Mouse (Mus musculus) liver, embryonic 16.5 days (tissue): Measurements from ENCODE around the gene Epo. TPM values are rescaled to one million over a fixed set of nuclear protein-coding genes. Genes with fewer than 3 reads are reported as not detected.

Experiments
- ATAC-seq: fragments of 200-750 bp; cut with Nextera tagmentation; 2 replicates; pipeline ENCODE4 v1.8.0; 2017; ENCODE audit warnings: low read depth, mild to moderate bottlenecking, moderate number of reproducible peaks, moderate library complexity
- H3K27ac ChIP-seq: fragments of 300-500 bp; sonication (generic); 2 replicates; pipeline ENCODE4 v1.5.1; 2014; ENCODE audit warnings: mild to moderate bottlenecking, low read length
- H3K27me3 ChIP-seq: fragments of 300-500 bp; sonication (generic); 2 replicates; pipeline ENCODE4 v1.6.1; 2014; ENCODE audit warnings: low read depth, low read length, mixed read lengths; ENCODE audit not compliant: control insufficient read depth, insufficient read depth
- H3K36me3 ChIP-seq: fragments of 300-500 bp; sonication (generic); 2 replicates; pipeline ENCODE4 v1.6.1; 2014; ENCODE audit warnings: mild to moderate bottlenecking; ENCODE audit not compliant: control insufficient read depth, insufficient read depth
- H3K4me1 ChIP-seq: fragments of 300-500 bp; sonication (generic); 2 replicates; pipeline ENCODE4 v1.6.1; 2014; ENCODE audit warnings: low read depth, low read length, mixed read lengths; ENCODE audit not compliant: control insufficient read depth
- H3K4me2 ChIP-seq: fragments of 300-500 bp; sonication (generic); 2 replicates; pipeline ENCODE4 v1.6.1; 2014; ENCODE audit warnings: low read depth, low read length, mixed read lengths
- H3K4me3 ChIP-seq: fragments of 300-500 bp; sonication (generic); 2 replicates; pipeline ENCODE4 v1.5.1; 2014; ENCODE audit warnings: low read depth, mild to moderate bottlenecking, low read length
- H3K9ac ChIP-seq: fragments of 300-500 bp; sonication (generic); 2 replicates; pipeline ENCODE4 v1.6.1; 2014; ENCODE audit warnings: low read depth, low read length
- H3K9me3 ChIP-seq: fragments of 300-500 bp; sonication (generic); replicated peaks from 2 replicates; pipeline ENCODE4 v1.6.1; 2016; ENCODE audit warnings: low read length; ENCODE audit not compliant: control insufficient read depth
- WGBS: fragments of 180-500 bp; shearing (Covaris S2); extraction: QIAGEN DNeasy Blood & Tissue Kit; methylation state at CpG from one replicate; pipeline ENCODE4 v1.1.7; 2014; ENCODE audit not compliant: insufficient replicate concordance; 5-methylcytosine and 5-hydroxymethylcytosine counted together
- polyA plus RNA-seq: library from polyadenylated mRNA; unstranded; fragments of >200 nt; fragmentation: Nextera tagmentation; extraction: Ambion mirVana; gene quantifications from 2 replicates; pipeline ENCODE4 v1.2.1, GENCODE M21; 2015

Epo gene
- polyA plus RNA-seq, 1 experiment from 2014 or later: 0.81 TPM

DNA sequence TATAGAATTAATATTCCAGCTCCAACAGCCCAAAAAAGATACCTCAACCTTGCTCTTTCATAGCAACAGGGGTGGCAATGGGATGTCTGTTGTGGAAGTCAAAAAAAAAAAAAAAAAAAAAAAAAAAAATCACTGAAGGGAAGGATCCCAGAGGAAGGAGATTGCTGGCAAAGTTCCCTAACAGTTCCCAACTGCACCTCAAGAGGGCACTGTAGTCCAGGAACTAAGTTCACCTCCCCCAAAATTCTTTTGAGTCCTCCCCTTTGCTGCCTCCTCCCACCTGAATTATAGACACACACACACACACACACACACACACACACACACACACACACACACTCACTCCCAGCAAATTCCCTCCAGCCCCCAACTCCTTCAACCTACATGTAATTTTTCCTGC lies 51.9 kb downstream of the Epo start:
- Histone ChIP-seq H3K9ac (no peak overlapping the region), H3K4me3 (no peak overlapping the region), H3K4me1 (no peaks in the 10 kb centered on the region), H3K4me2 (no peak overlapping the region), H3K27me3 (peaks cover 13% of the 10 kb centered on the region), H3K27ac (peak overlapping the region; percentile 69; the same call in 1 of the 2 replicates), H3K9me3 (no peaks in the 10 kb centered on the region), H3K36me3 (no peaks in the 10 kb centered on the region)
- no peak for ATAC-seq

DNA sequence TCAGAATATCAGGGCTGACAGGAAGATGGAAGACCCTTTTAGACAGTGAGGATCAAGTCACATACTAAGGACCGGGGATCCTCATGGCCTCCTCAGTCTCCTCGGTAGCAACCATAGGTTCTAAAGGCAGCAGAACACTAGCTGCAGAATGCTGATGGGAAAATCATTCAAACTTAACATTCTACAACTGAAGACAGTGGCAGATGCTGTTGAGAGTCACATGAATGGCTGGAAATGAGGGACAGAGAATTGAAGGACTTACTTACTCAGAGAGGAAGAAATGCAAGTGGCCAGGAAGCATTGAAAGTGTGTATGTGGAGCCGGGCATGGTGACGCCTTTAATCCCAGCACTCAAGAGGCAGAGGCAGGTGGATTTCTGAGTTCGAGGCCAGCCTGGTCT lies 56.1 kb downstream of the Epo start, which contains the start of gene Zan:
Zan (minus strand) TSS at position 101 of the 400 bp plus-strand sequence.
- no peak within 1 kb of the TSS for H3K4me2 ChIP-seq
- H3K27me3 ChIP-seq: no peaks in the 10 kb centered on the region
- no peak for ATAC-seq
- no peaks in the 10 kb centered on the region for H3K4me1 ChIP-seq
- H3K4me3 ChIP-seq: no peak within 1 kb of the TSS
- no peaks in the 10 kb centered on the region for H3K9me3 ChIP-seq
- H3K27ac ChIP-seq: no peak within 1 kb of the TSS
- H3K9ac ChIP-seq: no peak within 1 kb of the TSS
- 58% methylated on average over 5 of the region's 5 CpGs for WGBS
- H3K36me3 ChIP-seq: no peaks in the 10 kb centered on the region

DNA sequence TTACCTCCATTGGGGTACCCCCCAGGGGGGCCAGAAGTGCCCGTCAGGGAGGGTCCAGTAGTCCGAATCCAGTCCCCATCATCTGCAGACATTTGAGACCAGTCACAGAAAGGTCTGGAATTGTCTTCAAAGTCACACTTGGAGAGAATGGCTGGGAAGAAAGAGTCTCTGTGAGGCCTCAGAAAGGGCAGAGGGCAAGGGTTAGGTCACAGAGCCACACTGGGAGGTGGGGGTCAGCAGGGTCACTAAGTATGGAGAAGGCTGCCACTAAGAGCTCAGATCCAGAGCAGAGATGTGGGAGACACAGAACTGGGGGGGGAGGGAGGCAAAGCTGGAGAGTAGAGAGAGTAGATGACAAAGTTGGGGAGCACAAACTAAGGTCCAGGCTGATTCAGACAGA lies 58.7 kb downstream of the Epo start:
- no peaks in the 10 kb centered on the region for H3K4me1 ChIP-seq
- H3K9me3 ChIP-seq: no peaks in the 10 kb centered on the region
- H3K4me2 ChIP-seq: no peak overlapping the region
- 45% methylated on average over 2 of the region's 2 CpGs for WGBS
- H3K4me3 ChIP-seq: no peak overlapping the region
- no peak overlapping the region for H3K9ac ChIP-seq
- H3K27me3 ChIP-seq: no peaks in the 10 kb centered on the region
- H3K27ac ChIP-seq: no peak overlapping the region
- ATAC-seq: no peak
- no peaks in the 10 kb centered on the region for H3K36me3 ChIP-seq

DNA sequence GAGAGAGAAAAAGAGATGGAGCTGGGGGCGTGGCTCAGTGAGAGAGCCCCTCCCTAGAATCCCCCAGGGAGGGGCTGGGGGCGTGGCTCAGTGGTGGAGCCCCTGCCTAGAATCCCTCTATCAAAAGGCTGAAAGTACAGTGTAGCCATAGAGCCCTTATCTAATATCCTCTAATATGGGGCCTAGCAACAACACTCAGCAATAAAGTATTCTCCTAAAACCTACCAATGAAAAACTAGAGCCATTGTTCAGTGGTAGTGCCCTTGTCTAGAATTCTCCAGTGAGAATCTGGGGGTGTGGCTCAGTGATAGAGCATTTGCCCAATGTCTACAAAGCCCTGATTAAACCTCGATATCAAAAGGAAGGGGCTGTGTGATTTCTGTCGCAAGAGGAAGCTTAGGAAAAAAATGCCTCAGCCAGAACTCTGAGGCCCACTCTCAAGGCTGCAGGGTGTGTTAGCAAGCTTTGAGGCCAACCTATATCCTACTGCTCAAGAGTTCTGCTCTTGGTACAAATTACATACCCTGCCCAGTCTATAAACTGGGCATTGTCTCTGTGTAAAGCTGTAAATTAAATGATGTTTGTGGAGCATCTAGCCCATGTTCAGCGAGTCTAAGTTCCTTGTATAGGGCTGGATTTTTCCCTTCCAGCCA lies 60.7 kb downstream of the Epo start:
- Histone ChIP-seq H3K27me3 (no peaks in the 10 kb centered on the region), H3K4me1 (no peaks in the 10 kb centered on the region), H3K9me3 (no peaks in the 10 kb centered on the region), H3K4me2 (no peak overlapping the region), H3K36me3 (no peaks in the 10 kb centered on the region), H3K27ac (no peak overlapping the region), H3K9ac (no peak overlapping the region), H3K4me3 (no peak overlapping the region)
- ATAC-seq: no peak
- 28% methylated on average over 5 of the region's 5 CpGs for WGBS

DNA sequence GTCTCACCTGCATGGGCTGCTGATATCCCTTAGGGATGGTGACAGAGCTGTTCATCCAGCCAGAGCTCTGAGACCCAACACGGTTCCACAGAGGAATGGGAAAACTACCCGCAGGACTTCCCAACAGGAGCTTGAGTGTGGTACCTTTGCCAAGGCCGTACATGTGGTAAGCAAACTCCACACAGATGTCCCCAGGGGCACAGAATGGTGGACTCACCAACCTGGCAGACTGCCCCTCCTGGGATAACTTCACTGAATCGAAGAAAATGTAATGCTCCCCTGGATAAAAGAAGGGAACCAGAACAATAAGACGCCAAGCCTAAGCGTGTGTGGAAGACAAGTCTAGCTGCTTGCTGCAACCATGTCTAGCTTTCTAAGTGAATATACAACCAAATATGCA lies 66.1 kb downstream of the Epo start:
- no peak for ATAC-seq
- WGBS: 78% methylated on average over 6 of the region's 6 CpGs
- H3K27me3 ChIP-seq: no peaks in the 10 kb centered on the region
- H3K4me3 ChIP-seq: no peak overlapping the region
- H3K4me2 ChIP-seq: no peak overlapping the region
- H3K36me3 ChIP-seq: no peaks in the 10 kb centered on the region
- H3K27ac ChIP-seq: no peak overlapping the region
- H3K9ac ChIP-seq: no peak overlapping the region
- H3K4me1 ChIP-seq: no peaks in the 10 kb centered on the region
- H3K9me3 ChIP-seq: no peaks in the 10 kb centered on the region

DNA sequence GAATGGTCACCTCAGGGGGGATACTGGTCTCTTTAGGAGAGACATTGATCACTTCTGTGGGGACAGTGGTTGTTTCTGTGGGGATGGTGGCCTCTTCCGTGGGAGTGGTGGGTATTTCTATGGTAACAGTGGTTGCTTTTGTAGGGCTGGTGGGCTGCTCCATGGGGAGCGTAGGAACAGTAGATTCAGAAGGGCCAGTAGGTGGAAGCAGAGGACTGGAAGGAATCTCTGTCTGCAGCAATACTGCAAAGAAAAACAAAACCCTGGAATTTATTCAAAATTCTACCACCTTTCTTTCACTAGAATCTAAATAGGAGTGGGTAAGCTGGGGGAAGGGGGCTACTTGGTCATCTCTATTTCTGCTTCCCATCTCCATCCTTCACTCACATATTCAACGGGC lies 68.0 kb downstream of the Epo start:
- Histone ChIP-seq H3K27me3 (no peaks in the 10 kb centered on the region), H3K4me2 (no peak overlapping the region), H3K4me3 (no peak overlapping the region), H3K9me3 (no peaks in the 10 kb centered on the region), H3K27ac (no peak overlapping the region), H3K36me3 (no peaks in the 10 kb centered on the region), H3K9ac (no peak overlapping the region), H3K4me1 (no peaks in the 10 kb centered on the region)
- WGBS: 49% methylated on average over 3 of the region's 3 CpGs
- ATAC-seq: no peak

DNA sequence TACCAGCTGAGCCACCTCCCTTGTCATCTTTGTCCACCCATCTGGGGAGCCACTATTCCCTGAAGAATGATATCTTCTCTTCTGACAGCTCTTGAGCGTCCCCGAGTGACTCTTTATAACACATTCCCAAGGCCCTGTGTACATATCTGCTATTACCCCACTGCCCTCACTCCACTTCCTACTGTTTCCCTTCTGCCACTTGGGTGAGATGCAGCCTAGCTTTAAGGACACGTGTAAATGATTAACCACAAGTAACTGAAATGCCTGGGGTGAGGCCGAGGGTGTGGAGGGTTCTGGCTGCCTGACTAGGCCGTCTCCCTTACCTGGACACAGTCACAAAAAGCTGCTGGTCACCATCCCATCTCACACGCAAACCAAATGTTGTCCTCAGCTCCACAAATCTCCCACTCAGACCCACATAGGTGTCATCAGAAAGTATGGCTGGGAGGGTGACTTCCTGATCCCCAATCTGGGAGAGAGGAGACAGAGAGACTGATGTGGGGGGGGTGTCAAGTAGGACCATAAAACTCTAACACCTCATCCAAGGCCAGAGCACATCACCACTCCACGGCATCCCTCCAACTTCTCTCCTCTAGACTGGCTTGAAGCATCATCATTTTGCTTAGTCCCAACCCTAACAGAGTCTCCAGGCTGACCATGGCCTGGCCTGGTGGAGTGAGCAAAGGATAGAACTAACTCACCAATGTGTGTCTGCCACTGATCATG lies 77.0 kb downstream of the Epo start:
- Histone ChIP-seq H3K9me3 (no peaks in the 10 kb centered on the region), H3K36me3 (no peaks in the 10 kb centered on the region), H3K27me3 (no peaks in the 10 kb centered on the region), H3K4me1 (no peaks in the 10 kb centered on the region), H3K4me3 (no peak overlapping the region), H3K27ac (no peak overlapping the region), H3K4me2 (no peak overlapping the region), H3K9ac (no peak overlapping the region)
- peak; percentile 91 for ATAC-seq
- WGBS: 30% methylated on average over 7 of the region's 7 CpGs

DNA sequence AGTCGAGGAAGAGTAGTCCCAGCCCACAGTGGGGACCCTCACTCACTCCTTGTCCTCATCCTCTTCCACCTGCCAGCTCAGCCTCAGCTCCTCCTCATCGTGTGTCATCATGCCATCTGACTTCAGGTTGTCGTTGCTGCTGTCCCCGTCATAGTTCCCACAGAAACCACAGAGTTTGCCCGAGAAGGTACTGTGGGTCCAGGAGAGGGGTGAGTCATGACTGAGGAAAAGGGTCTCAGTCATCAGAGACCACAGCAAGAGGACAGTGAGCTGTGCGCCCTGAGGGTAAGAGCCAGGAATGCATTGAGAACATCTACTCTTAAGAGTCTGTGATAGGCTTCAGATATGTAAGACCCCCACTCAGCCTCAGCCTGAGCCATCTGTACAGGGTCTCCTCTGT lies 77.8 kb downstream of the Epo start:
- H3K9ac ChIP-seq: no peak overlapping the region
- WGBS: 23% methylated on average over 6 of the region's 6 CpGs
- H3K27ac ChIP-seq: no peak overlapping the region
- H3K4me3 ChIP-seq: no peak overlapping the region
- H3K36me3 ChIP-seq: no peaks in the 10 kb centered on the region
- no peaks in the 10 kb centered on the region for H3K9me3 ChIP-seq
- no peaks in the 10 kb centered on the region for H3K4me1 ChIP-seq
- no peaks in the 10 kb centered on the region for H3K27me3 ChIP-seq
- ATAC-seq: no peak
- no peak overlapping the region for H3K4me2 ChIP-seq

DNA sequence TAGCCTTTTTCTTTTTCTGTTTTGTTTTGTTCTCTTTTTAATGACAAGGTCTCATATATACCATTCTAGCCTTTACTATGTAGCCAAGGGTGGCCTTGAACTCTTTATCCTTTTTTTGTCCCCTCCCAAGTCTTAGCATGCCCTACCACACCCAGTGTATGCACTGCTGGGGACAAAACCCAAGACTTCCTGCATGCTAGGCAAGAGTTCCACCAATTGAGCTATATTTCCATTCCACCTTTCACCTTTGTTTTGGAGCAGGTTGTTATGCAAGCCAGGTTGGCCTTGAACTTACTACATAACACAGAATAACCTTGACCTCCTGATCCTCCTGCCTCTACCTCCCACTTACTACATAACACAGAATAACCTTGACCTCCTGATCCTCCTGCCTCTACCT lies 87.5 kb downstream of the Epo start:
- ATAC-seq: no peak
- Histone ChIP-seq H3K27me3 (no peaks in the 10 kb centered on the region), H3K36me3 (no peaks in the 10 kb centered on the region), H3K4me1 (no peaks in the 10 kb centered on the region), H3K4me3 (no peak overlapping the region), H3K4me2 (no peak overlapping the region), H3K27ac (no peak overlapping the region), H3K9me3 (no peaks in the 10 kb centered on the region), H3K9ac (no peak overlapping the region)
